Mouse (Mus musculus): ENCODE measurements around the gene Eif4e. TPM values are rescaled to one million over a fixed set of nuclear protein-coding genes. Genes with fewer than 3 reads are reported as not detected.

Eif4e gene
- polyA plus RNA-seq, 1 experiment: 193 TPM

GRCm38 (mm10) chr3:138519218-138519617 is 6.8 kb upstream of the Eif4e start:
- Histone ChIP-seq H3K27ac (ENCODE audit: control insufficient read depth, insufficient read depth, low read depth, low read length) (no peak overlapping the region), H3K4me3 (ENCODE audit: control insufficient read depth, low read depth, low read length) (no peak overlapping the region), H3K27me3 (ENCODE audit: control insufficient read depth, insufficient read depth, low read length) (no peaks in the 10 kb centered on the region), H3K36me3 (ENCODE audit: control insufficient read depth, insufficient read depth, low read length) (no peaks in the 10 kb centered on the region), H3K4me1 (ENCODE audit: control insufficient read depth, insufficient read depth, low read length) (peaks cover 2% of the 10 kb centered on the region; the same call in 1 of the 2 replicates)
- no peak for TF ChIP-seq POLR2A (IDR thresholded peaks at IDR 0.05; ENCODE audit: control insufficient read depth, low read depth, low read length)
- no peak for TF ChIP-seq CTCF (IDR thresholded peaks at IDR 0.05; ENCODE audit: control insufficient read depth, insufficient read depth, insufficient replicate concordance, low read depth, low read length)

GRCm38 (mm10) chr3:138523956-138524355 is 2.0 kb upstream of the Eif4e start:
- Histone ChIP-seq H3K4me3 (ENCODE audit: control insufficient read depth, low read depth, low read length) (peak overlapping the region; percentile 72), H3K36me3 (ENCODE audit: control insufficient read depth, insufficient read depth, low read length) (no peaks in the 10 kb centered on the region), H3K4me1 (ENCODE audit: control insufficient read depth, insufficient read depth, low read length) (peaks cover 5% of the 10 kb centered on the region), H3K27me3 (ENCODE audit: control insufficient read depth, insufficient read depth, low read length) (no peaks in the 10 kb centered on the region), H3K27ac (ENCODE audit: control insufficient read depth, insufficient read depth, low read depth, low read length) (no peak overlapping the region)
- no peak for TF ChIP-seq CTCF (IDR thresholded peaks at IDR 0.05; ENCODE audit: control insufficient read depth, insufficient read depth, insufficient replicate concordance, low read depth, low read length)
- TF ChIP-seq POLR2A (IDR thresholded peaks at IDR 0.05; ENCODE audit: control insufficient read depth, low read depth, low read length): no peak

DNA sequence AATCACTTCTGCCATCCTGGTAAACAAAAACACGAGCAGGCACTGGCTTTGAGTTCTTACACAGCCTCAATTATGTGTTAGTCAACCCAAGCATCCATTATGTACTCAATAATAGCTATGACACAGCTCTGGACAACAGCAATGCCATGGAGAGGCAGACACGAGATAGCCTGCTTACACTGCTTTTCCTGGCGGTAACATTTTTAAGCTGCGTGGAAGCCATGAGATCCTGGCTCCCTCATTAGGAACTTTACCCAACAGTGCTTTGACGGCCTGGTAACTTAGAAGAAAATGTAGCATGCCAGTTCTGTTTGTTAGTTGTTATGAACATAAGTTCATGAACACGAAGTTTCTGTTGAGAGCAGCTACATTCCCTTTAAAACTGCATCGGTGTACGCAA is 485 bp upstream of the Eif4e start:
- Histone ChIP-seq H3K27ac (ENCODE audit: control insufficient read depth, insufficient read depth, low read depth, low read length) (peak overlapping the region; percentile 96; the same call in 1 of the 2 replicates), H3K27me3 (ENCODE audit: control insufficient read depth, insufficient read depth, low read length) (no peaks in the 10 kb centered on the region), H3K4me1 (ENCODE audit: control insufficient read depth, insufficient read depth, low read length) (peaks cover 5% of the 10 kb centered on the region), H3K36me3 (ENCODE audit: control insufficient read depth, insufficient read depth, low read length) (no peaks in the 10 kb centered on the region), H3K4me3 (ENCODE audit: control insufficient read depth, low read depth, low read length) (peak overlapping the region; percentile 99; the same call in 1 of the 2 replicates)
- TF ChIP-seq POLR2A (IDR thresholded peaks at IDR 0.05; ENCODE audit: control insufficient read depth, low read depth, low read length): no peak
- TF ChIP-seq CTCF (IDR thresholded peaks at IDR 0.05; ENCODE audit: control insufficient read depth, insufficient read depth, insufficient replicate concordance, low read depth, low read length): no peak

DNA sequence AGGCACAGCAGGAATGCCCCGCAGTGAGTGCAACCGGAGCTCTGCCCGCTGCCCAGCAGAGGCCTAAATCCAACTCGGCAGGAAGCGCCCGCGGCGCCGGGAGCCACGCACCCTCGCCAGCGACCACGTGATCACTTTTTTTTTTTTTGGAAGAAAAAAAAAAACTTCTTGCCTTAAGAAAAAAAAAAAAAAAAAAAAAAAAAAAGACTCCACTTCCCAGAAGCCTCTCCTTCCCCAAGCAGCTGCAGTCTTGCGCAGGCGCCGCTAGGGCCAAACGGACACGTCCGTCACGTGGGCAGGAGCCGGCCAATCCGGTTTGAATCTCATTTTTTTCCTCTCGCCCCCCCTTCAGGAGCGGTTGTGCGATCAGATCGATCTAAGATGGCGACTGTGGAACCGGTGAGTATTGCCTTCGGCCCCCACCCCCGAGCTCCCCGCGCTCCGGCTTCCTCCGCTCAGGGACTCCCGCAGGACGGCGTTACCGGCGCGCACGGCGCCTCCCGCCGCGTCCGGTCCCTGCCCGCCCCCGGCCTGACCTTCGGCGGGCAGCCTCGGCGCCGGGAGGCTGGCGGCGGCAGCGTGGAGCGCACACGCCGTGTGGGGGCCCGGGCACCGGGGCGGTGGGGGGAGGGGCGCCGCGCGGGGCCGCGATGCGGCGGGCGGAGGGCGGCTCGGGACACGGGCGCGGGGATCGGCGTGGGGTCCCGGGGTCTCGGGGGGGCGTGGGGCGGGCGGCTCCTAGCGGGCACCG is 1.1 kb downstream of the Eif4e start:
- H3K27me3 ChIP-seq (ENCODE audit: control insufficient read depth, insufficient read depth, low read length): no peaks in the 10 kb centered on the region
- peak overlapping the region; percentile 99 for H3K4me3 ChIP-seq (ENCODE audit: control insufficient read depth, low read depth, low read length)
- H3K4me1 ChIP-seq (ENCODE audit: control insufficient read depth, insufficient read depth, low read length): peaks cover 5% of the 10 kb centered on the region
- H3K36me3 ChIP-seq (ENCODE audit: control insufficient read depth, insufficient read depth, low read length): no peaks in the 10 kb centered on the region
- TF ChIP-seq POLR2A (IDR thresholded peaks at IDR 0.05; ENCODE audit: control insufficient read depth, low read depth, low read length): peak; percentile 77
- TF ChIP-seq CTCF (IDR thresholded peaks at IDR 0.05; ENCODE audit: control insufficient read depth, insufficient read depth, insufficient replicate concordance, low read depth, low read length): no peak
- peak overlapping the region; percentile 100 for H3K27ac ChIP-seq (ENCODE audit: control insufficient read depth, insufficient read depth, low read depth, low read length)

- TF ChIP-seq CTCF (IDR thresholded peaks at IDR 0.05; ENCODE audit: control insufficient read depth, insufficient read depth, insufficient replicate concordance, low read depth, low read length) (no peak), POLR2A (IDR thresholded peaks at IDR 0.05; ENCODE audit: control insufficient read depth, low read depth, low read length) (peak; percentile 26; the same call in 1 of the 2 replicates)
- no peaks in the 10 kb centered on the region for H3K36me3 ChIP-seq (ENCODE audit: control insufficient read depth, insufficient read depth, low read length)
- H3K4me3 ChIP-seq (ENCODE audit: control insufficient read depth, low read depth, low read length): peak overlapping the region; percentile 99
- peak overlapping the region; percentile 86 for H3K27ac ChIP-seq (ENCODE audit: control insufficient read depth, insufficient read depth, low read depth, low read length)
- no peaks in the 10 kb centered on the region for H3K27me3 ChIP-seq (ENCODE audit: control insufficient read depth, insufficient read depth, low read length)
- H3K4me1 ChIP-seq (ENCODE audit: control insufficient read depth, insufficient read depth, low read length): peaks cover 5% of the 10 kb centered on the region
These were observed 1.8 kb downstream of the Eif4e start for GRCm38 (mm10) chr3:138527667-138528231.

DNA sequence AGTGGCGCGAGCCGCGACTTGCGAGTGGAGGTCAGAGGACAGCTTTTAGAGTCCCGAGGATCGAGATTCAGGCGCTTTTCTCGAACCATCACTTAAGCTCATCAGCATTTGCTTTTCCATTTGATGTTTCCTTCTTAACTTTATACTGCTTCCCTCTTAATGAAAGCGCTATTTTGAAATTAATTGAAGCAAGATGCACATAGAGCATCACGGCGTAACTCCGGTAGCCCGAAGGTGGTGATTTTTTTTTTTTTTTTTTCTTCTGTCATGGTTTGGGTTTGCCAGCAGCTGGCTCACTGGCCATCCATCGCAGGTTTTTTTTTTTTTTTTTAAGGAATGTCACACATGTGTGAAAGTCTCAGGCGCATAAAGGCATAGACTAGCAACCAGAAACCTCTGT is 2.3 kb downstream of the Eif4e start:
- Histone ChIP-seq H3K4me3 (ENCODE audit: control insufficient read depth, low read depth, low read length) (peak overlapping the region; percentile 99), H3K4me1 (ENCODE audit: control insufficient read depth, insufficient read depth, low read length) (peaks cover 5% of the 10 kb centered on the region), H3K27ac (ENCODE audit: control insufficient read depth, insufficient read depth, low read depth, low read length) (no peak overlapping the region), H3K27me3 (ENCODE audit: control insufficient read depth, insufficient read depth, low read length) (no peaks in the 10 kb centered on the region), H3K36me3 (ENCODE audit: control insufficient read depth, insufficient read depth, low read length) (no peaks in the 10 kb centered on the region)
- TF ChIP-seq POLR2A (IDR thresholded peaks at IDR 0.05; ENCODE audit: control insufficient read depth, low read depth, low read length) (no peak), CTCF (IDR thresholded peaks at IDR 0.05; ENCODE audit: control insufficient read depth, insufficient read depth, insufficient replicate concordance, low read depth, low read length) (no peak)

GRCm38 (mm10) chr3:138530578-138531478 is 4.8 kb downstream of the Eif4e start:
- H3K27ac ChIP-seq (ENCODE audit: control insufficient read depth, insufficient read depth, low read depth, low read length): no peak overlapping the region
- TF ChIP-seq POLR2A (IDR thresholded peaks at IDR 0.05; ENCODE audit: control insufficient read depth, low read depth, low read length) (no peak), CTCF (IDR thresholded peaks at IDR 0.05; ENCODE audit: control insufficient read depth, insufficient read depth, insufficient replicate concordance, low read depth, low read length) (no peak)
- no peaks in the 10 kb centered on the region for H3K36me3 ChIP-seq (ENCODE audit: control insufficient read depth, insufficient read depth, low read length)
- no peaks in the 10 kb centered on the region for H3K27me3 ChIP-seq (ENCODE audit: control insufficient read depth, insufficient read depth, low read length)
- H3K4me1 ChIP-seq (ENCODE audit: control insufficient read depth, insufficient read depth, low read length): peaks cover 2% of the 10 kb centered on the region
- no peak overlapping the region for H3K4me3 ChIP-seq (ENCODE audit: control insufficient read depth, low read depth, low read length)
